Mouse (Mus musculus) liver, embryonic 16.5 days (tissue): ENCODE measurements around the gene Ddx1. TPM values are rescaled to one million over a fixed set of nuclear protein-coding genes. Genes with fewer than 3 reads are reported as not detected.

ENCODE experiments used
- ATAC-seq: fragments of 200-750 bp; cut with Nextera tagmentation; 2 replicates; pipeline ENCODE4 v1.8.0; 2017; ENCODE audit warnings: low read depth, mild to moderate bottlenecking, moderate number of reproducible peaks, moderate library complexity
- H3K27ac ChIP-seq: fragments of 300-500 bp; sonication (generic); 2 replicates; pipeline ENCODE4 v1.5.1; 2014; ENCODE audit warnings: mild to moderate bottlenecking, low read length
- H3K27me3 ChIP-seq: fragments of 300-500 bp; sonication (generic); 2 replicates; pipeline ENCODE4 v1.6.1; 2014; ENCODE audit warnings: low read depth, low read length, mixed read lengths; ENCODE audit not compliant: control insufficient read depth, insufficient read depth
- H3K36me3 ChIP-seq: fragments of 300-500 bp; sonication (generic); 2 replicates; pipeline ENCODE4 v1.6.1; 2014; ENCODE audit warnings: mild to moderate bottlenecking; ENCODE audit not compliant: control insufficient read depth, insufficient read depth
- H3K4me1 ChIP-seq: fragments of 300-500 bp; sonication (generic); 2 replicates; pipeline ENCODE4 v1.6.1; 2014; ENCODE audit warnings: low read depth, low read length, mixed read lengths; ENCODE audit not compliant: control insufficient read depth
- H3K4me2 ChIP-seq: fragments of 300-500 bp; sonication (generic); 2 replicates; pipeline ENCODE4 v1.6.1; 2014; ENCODE audit warnings: low read depth, low read length, mixed read lengths
- H3K4me3 ChIP-seq: fragments of 300-500 bp; sonication (generic); 2 replicates; pipeline ENCODE4 v1.5.1; 2014; ENCODE audit warnings: low read depth, mild to moderate bottlenecking, low read length
- H3K9ac ChIP-seq: fragments of 300-500 bp; sonication (generic); 2 replicates; pipeline ENCODE4 v1.6.1; 2014; ENCODE audit warnings: low read depth, low read length
- H3K9me3 ChIP-seq: fragments of 300-500 bp; sonication (generic); replicated peaks from 2 replicates; pipeline ENCODE4 v1.6.1; 2016; ENCODE audit warnings: low read length; ENCODE audit not compliant: control insufficient read depth
- WGBS: fragments of 180-500 bp; shearing (Covaris S2); extraction: QIAGEN DNeasy Blood & Tissue Kit; methylation state at CpG from one replicate; pipeline ENCODE4 v1.1.7; 2014; ENCODE audit not compliant: insufficient replicate concordance; 5-methylcytosine and 5-hydroxymethylcytosine counted together
- polyA plus RNA-seq: library from polyadenylated mRNA; unstranded; fragments of >200 nt; fragmentation: Nextera tagmentation; extraction: Ambion mirVana; gene quantifications from 2 replicates; pipeline ENCODE4 v1.2.1, GENCODE M21; 2015

The Ddx1 gene
- polyA plus RNA-seq: 51.4 and 56.3 TPM in 2 replicates

GRCm38 (mm10) chr12:13248691-13249572 is at the start of gene Ddx1:
TSS of gene Ddx1 (minus strand) at chr12:13249213.
- 2% methylated on average over 53 of the region's 59 CpGs for WGBS
- Histone ChIP-seq H3K9me3 (no peaks in the 10 kb centered on the region), H3K27me3 (no peaks in the 10 kb centered on the region), H3K4me2 (peak within 1 kb of the TSS; percentile 64), H3K4me1 (peaks cover 4% of the 10 kb centered on the region; the same call in 1 of the 2 replicates), H3K36me3 (0 out of 2 replicates have a peak, but pooled peaks cover 3% of the 10 kb centered on the region), H3K9ac (peak within 1 kb of the TSS; percentile 94), H3K27ac (peak within 1 kb of the TSS; percentile 73), H3K4me3 (peak within 1 kb of the TSS; percentile 95)
- ATAC-seq: peak; percentile 92

- ATAC-seq: no peak
- WGBS: 62% methylated on average over 3 of the region's 3 CpGs
- Histone ChIP-seq H3K9ac (no peak overlapping the region), H3K36me3 (no peaks in the 10 kb centered on the region), H3K27me3 (no peaks in the 10 kb centered on the region), H3K4me2 (no peak overlapping the region), H3K9me3 (no peaks in the 10 kb centered on the region), H3K27ac (no peak overlapping the region), H3K4me3 (no peak overlapping the region), H3K4me1 (no peaks in the 10 kb centered on the region)
Measured at GRCm38 (mm10) chr12:13293421-13293881, 44.4 kb upstream of the Ddx1 start.

- H3K27me3 ChIP-seq: no peaks in the 10 kb centered on the region
- no peak overlapping the region for H3K4me2 ChIP-seq
- no peaks in the 10 kb centered on the region for H3K36me3 ChIP-seq
- no peak overlapping the region for H3K27ac ChIP-seq
- no peak overlapping the region for H3K9ac ChIP-seq
- no peak for ATAC-seq
- H3K4me1 ChIP-seq: no peaks in the 10 kb centered on the region
- no peaks in the 10 kb centered on the region for H3K9me3 ChIP-seq
- WGBS: 72% methylated on average over 2 of the region's 2 CpGs
- H3K4me3 ChIP-seq: no peak overlapping the region
Measured at GRCm38 (mm10) chr12:13291453-13291852, 42.4 kb upstream of the Ddx1 start.

GRCm38 (mm10) chr12:13269570-13270390 is 20.8 kb upstream of the Ddx1 start:
- no peak overlapping the region for H3K27ac ChIP-seq

GRCm38 (mm10) chr12:13268826-13269449 is 19.9 kb upstream of the Ddx1 start, which contains the start of gene Nbas:
TSS of gene Nbas (plus strand) at chr12:13269133.
- Histone ChIP-seq H3K9ac (peak within 1 kb of the TSS; percentile 83), H3K9me3 (no peaks in the 10 kb centered on the region), H3K27me3 (no peaks in the 10 kb centered on the region), H3K4me1 (peaks cover 12% of the 10 kb centered on the region), H3K27ac (0 out of 2 replicates have a peak within 1 kb of the TSS, but pooled peaks have one; percentile 16), H3K4me2 (peak within 1 kb of the TSS; percentile 77), H3K36me3 (no peaks in the 10 kb centered on the region), H3K4me3 (peak within 1 kb of the TSS; percentile 72)
- peak; percentile 88 for ATAC-seq
- WGBS: 4% methylated on average over 38 of the region's 38 CpGs

More at GRCm38 (mm10) chr12:13269570-13270390, 20.8 kb upstream of the Ddx1 start:
- Histone ChIP-seq H3K9ac (peak overlapping the region; percentile 83), H3K36me3 (peaks cover 2% of the 10 kb centered on the region), H3K4me1 (peaks cover 12% of the 10 kb centered on the region), H3K9me3 (no peaks in the 10 kb centered on the region), H3K27me3 (no peaks in the 10 kb centered on the region), H3K4me3 (peak overlapping the region; percentile 72), H3K4me2 (peak overlapping the region; percentile 77)
- 39% methylated on average over 16 of the region's 16 CpGs for WGBS
- 0 out of 2 replicates have a peak, but pooled peaks have one; percentile 12 for ATAC-seq

GRCm38 (mm10) chr12:13268412-13268811 is 19.4 kb upstream of the Ddx1 start:
- Histone ChIP-seq H3K27ac (no peak overlapping the region), H3K27me3 (no peaks in the 10 kb centered on the region), H3K4me3 (peak overlapping the region; percentile 72), H3K9me3 (no peaks in the 10 kb centered on the region), H3K4me2 (peak overlapping the region; percentile 77), H3K36me3 (no peaks in the 10 kb centered on the region), H3K9ac (no peak overlapping the region), H3K4me1 (peaks cover 12% of the 10 kb centered on the region)
- ATAC-seq: 0 out of 2 replicates have a peak, but pooled peaks have one; percentile 10
- 33% methylated on average over 3 of the region's 3 CpGs for WGBS

- Histone ChIP-seq H3K4me1 (no peaks in the 10 kb centered on the region), H3K27me3 (peaks cover 5% of the 10 kb centered on the region; the same call in 1 of the 2 replicates), H3K4me2 (no peak overlapping the region), H3K9me3 (no peaks in the 10 kb centered on the region), H3K27ac (no peak overlapping the region), H3K9ac (no peak overlapping the region), H3K4me3 (no peak overlapping the region), H3K36me3 (no peaks in the 10 kb centered on the region)
- no peak for ATAC-seq
- WGBS: 60% methylated on average over 2 of the region's 2 CpGs
Measured at GRCm38 (mm10) chr12:13255701-13256100, 6.7 kb upstream of the Ddx1 start.

GRCm38 (mm10) chr12:13255068-13255467 is 6.1 kb upstream of the Ddx1 start:
- H3K36me3 ChIP-seq: no peaks in the 10 kb centered on the region
- no peak overlapping the region for H3K9ac ChIP-seq
- no peaks in the 10 kb centered on the region for H3K4me1 ChIP-seq
- no peak overlapping the region for H3K4me2 ChIP-seq
- H3K9me3 ChIP-seq: no peaks in the 10 kb centered on the region
- 40% methylated on average over 3 of the region's 3 CpGs for WGBS
- H3K4me3 ChIP-seq: no peak overlapping the region
- H3K27ac ChIP-seq: no peak overlapping the region
- H3K27me3 ChIP-seq: peaks cover 5% of the 10 kb centered on the region; the same call in 1 of the 2 replicates
- ATAC-seq: no peak
